Mouse (Mus musculus) CH12.LX (cell line): ENCODE data around the gene Tmem30b.

Source experiments
- NRF1 ChIP-seq: IDR thresholded peaks from 2 replicates; pipeline ENCODE4 v1.6.1; 2014; ENCODE audit warnings: low read depth, mild to moderate bottlenecking, inconsistent platforms, low read length, improper control_type of control experiment, moderate library complexity
- SIN3A ChIP-seq: IDR thresholded peaks from 2 replicates; pipeline ENCODE4 v1.6.1; 2012; ENCODE audit warnings: low read length, improper control_type of control experiment, inconsistent platforms

DNA sequence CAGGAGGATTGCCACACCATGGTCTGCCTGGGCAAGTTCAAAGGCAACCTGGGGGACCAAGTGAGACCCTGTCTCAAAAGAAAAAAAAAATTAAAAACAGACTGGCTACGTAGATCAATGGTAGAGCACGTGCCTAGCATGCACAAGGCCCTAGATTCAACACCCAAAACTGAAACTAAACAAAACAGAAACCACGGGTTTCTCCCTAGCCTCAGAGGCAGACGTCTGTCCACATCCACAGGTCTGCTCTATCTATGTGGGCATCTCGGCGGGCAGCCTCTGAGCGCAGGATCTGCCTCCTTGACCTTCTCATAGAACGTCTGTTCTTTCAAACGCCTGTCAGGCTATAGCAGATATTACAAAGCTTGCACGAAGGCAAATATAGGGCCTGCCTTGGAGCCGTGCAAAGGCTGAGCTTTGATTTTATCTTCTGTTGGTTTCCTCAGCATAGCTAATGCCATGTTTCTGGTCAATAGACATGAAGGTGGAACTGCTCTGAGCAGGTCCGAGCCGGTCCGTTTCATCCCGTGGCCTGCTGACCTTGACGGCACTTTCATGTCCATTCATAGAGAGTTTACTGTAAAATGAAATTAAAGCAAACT, 52.2 kb downstream of the Tmem30b start:
- TF ChIP-seq NRF1 (no peak), SIN3A (no peak)
